Mouse (Mus musculus) cerebellum, postnatal 36 days (tissue): ENCODE results near the gene Fam131c.

Experiments
- DNase-seq, 2 experiments: peaks; one replicate each; pipeline ENCODE4 v3.0.0; 2021 to 2022; ENCODE audit warnings: mixed read lengths in 2 of 2

Fam131c gene

GRCm38 (mm10) chr4:141360846-141361245 is 7.2 kb upstream of the Fam131c start:
- peak in 1 of 2 experiments; percentile 15 for DNase-seq

GRCm38 (mm10) chr4:141362937-141363548 is 5.0 kb upstream of the Fam131c start:
- DNase-seq: peak; percentile 78 to 85

GRCm38 (mm10) chr4:141365126-141365525 is 2.9 kb upstream of the Fam131c start:
- DNase-seq: no peak

- DNase-seq: no peak
These were observed 2.1 kb upstream of the Fam131c start for GRCm38 (mm10) chr4:141365876-141366275.

- DNase-seq: no peak
These were observed 4.4 kb downstream of the Fam131c start for GRCm38 (mm10) chr4:141372426-141372825.

- DNase-seq: no peak
These were observed 11.7 kb downstream of the Fam131c start for GRCm38 (mm10) chr4:141379674-141380073.

GRCm38 (mm10) chr4:141382406-141382805 is 14.4 kb downstream of the Fam131c start:
- no peak for DNase-seq

GRCm38 (mm10) chr4:141385275-141385674 is 17.3 kb downstream of the Fam131c start:
- DNase-seq: peak; percentile 46 to 55

GRCm38 (mm10) chr4:141386150-141386549 is 18.1 kb downstream of the Fam131c start:
- DNase-seq: no peak

- peak; percentile 66 to 73 for DNase-seq
These were observed 19.2 kb downstream of the Fam131c start for GRCm38 (mm10) chr4:141387093-141387784.

- DNase-seq: no peak
These were observed 19.9 kb downstream of the Fam131c start for GRCm38 (mm10) chr4:141387933-141388332.

GRCm38 (mm10) chr4:141389366-141390150 is 21.5 kb downstream of the Fam131c start:
- no peak for DNase-seq

GRCm38 (mm10) chr4:141391293-141391692 is 23.3 kb downstream of the Fam131c start:
- DNase-seq: no peak

- DNase-seq: no peak
These were observed 26.7 kb downstream of the Fam131c start for GRCm38 (mm10) chr4:141394751-141395150.

- no peak for DNase-seq
These were observed 29.8 kb downstream of the Fam131c start for GRCm38 (mm10) chr4:141397861-141398260.

GRCm38 (mm10) chr4:141398545-141398944 is 30.5 kb downstream of the Fam131c start, which contains the start of gene Clcnka:
TSS of gene Clcnka (minus strand) at chr4:141398724.
- no peak for DNase-seq

- DNase-seq: no peak
These were observed 32.2 kb downstream of the Fam131c start for GRCm38 (mm10) chr4:141400171-141400570.

- DNase-seq: peak; percentile 86 to 94
These were observed 36.7 kb downstream of the Fam131c start for GRCm38 (mm10) chr4:141404518-141405313.

GRCm38 (mm10) chr4:141405314-141405622 is 37.2 kb downstream of the Fam131c start:
- DNase-seq: no peak

- DNase-seq: no peak
These were observed 38.7 kb downstream of the Fam131c start for GRCm38 (mm10) chr4:141406516-141407299.

- DNase-seq: no peak
These were observed 40.6 kb downstream of the Fam131c start for GRCm38 (mm10) chr4:141408577-141408976.

- peak in 1 of 2 experiments; percentile 28 for DNase-seq
These were observed 43.5 kb downstream of the Fam131c start for GRCm38 (mm10) chr4:141411430-141411992.
